Mouse (Mus musculus) liver, embryonic 18 days (tissue): ENCODE measurements around the gene Ctu2. TPM values are rescaled to one million over a fixed set of nuclear protein-coding genes. Genes with fewer than 3 reads are reported as not detected.

Source experiments
- polyA plus RNA-seq: library from polyadenylated mRNA; depleted of rRNA; stranded (reverse); fragments of >200 nt; gene quantifications from 2 replicates; pipeline ENCODE4 v1.2.3, GENCODE M21; 2012; rRNA removed

Ctu2 gene
- polyA plus RNA-seq: 10.9 and 11.2 TPM in 2 replicates

DNA sequence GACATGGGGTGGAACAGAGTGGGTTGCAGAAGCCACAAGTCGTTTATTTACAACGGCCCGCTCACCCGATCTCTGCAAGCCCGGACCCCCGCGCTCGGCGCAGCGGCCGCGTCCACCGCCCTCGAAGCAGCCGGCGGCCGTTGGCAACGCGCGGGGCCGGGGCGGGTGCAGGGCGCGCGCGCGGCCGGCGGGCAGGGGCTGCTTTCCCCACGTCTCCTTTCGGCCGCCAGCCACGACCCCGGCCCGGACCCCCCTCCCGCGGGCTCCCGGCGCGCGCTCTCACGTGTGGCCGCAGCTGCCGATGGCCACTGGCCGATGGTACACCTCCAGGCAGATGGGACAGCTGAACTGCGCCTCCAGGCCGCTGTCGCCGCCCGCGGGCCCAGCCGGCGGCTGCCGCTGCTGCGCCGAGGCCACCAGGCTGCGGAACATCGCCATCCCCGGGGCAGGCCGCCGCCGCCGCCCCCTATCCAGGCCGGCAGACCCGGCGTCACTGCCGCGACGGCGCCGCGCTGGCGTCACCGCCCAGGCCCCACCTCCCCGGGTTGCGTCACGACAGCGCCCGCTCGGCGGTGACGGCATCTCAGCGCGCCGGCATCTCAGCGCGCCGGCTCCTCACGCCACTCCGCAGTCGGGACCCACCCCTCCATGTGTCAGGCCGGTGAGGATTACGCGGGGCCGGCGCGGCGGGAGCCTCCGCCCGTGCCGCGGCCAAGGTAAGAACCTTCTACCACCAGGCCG lies at the start of gene Ctu2, which contains the start of gene Rnf166:
TSS of gene Ctu2 (plus strand) at position 564 of the 741 bp plus-strand sequence.
TSS of gene Rnf166 (minus strand) at position 485 of the 741 bp plus-strand sequence.

DNA sequence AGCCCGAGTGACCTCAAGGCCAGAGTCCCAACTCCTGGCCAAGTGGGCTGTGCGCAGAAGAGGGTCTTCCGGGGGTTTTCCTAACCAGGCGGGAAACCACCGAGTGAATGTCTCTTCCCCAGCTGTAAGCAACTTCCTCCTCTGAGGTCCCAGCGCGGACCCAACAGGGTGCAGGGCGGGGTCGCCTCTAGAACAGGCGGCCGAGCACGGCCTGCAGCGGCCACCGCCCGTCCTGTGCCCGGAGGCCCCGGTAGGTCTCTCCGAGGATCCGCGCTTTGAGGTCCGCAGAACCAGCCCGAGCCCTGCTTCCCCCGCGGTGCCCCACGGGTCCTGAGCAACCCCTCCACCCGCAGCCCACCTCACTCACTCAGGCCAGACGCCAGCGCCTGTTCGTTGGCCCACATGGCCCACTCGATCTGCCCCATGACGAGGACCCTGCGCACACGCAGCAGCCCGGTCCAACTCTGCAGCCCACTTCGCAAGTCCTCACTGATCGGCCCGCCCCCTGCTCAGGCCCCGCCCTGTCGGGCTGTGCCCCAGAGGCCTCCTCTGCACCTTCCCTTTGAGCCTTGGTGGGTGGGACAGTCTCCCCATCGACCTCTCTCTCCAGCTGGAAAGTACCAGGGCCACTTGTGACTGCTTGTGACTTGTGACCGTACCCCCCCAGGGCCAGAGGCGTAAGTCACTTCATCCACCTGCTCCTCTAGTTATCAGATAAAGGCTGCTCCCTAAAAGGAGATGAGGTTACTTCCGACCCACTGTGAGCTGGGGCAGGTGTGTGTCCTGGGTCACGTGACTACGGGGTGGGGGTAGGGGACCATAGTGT lies 43.3 kb upstream of the Ctu2 start, which contains the start of gene Cyba:
TSS of gene Cyba (minus strand) at position 488 of the 826 bp plus-strand sequence.

DNA sequence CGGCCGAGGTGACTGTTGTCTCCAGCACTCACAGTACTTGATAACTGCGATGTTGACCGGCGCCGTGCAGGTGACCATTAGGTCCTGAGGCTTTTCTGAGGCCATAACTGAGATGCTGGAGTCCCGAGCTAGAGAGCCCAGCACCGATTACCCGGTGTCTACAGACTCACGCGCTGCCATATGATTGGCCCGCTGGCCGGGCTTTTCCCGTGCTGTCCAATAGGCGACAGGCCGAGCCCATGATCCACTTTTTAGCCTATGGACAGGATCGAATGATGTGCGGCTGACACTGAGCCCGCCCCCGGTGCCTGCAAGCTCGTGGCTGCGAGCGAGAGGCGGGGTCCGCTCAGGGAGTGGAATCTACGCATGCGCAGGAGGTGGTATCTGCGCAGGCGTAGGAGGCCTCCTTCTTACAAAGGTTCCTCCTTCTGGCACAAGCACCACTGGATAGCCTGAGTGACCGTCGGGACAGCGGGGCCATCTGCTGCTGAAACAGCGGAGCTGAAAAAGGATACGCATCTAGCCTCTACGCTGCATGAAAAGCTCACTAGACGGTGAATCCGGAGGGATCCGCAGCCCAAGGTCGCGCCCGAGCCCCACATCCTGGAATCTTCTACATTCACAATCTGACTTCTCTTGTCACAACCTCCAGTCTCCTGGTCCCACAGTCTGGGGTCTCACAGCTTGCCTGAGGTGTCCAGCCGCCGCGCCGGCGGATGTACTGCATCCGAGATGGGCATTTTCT lies 32.5 kb upstream of the Ctu2 start, which contains the start of gene Mvd:
TSS of gene Mvd (minus strand) at position 161 of the 745 bp plus-strand sequence.

DNA sequence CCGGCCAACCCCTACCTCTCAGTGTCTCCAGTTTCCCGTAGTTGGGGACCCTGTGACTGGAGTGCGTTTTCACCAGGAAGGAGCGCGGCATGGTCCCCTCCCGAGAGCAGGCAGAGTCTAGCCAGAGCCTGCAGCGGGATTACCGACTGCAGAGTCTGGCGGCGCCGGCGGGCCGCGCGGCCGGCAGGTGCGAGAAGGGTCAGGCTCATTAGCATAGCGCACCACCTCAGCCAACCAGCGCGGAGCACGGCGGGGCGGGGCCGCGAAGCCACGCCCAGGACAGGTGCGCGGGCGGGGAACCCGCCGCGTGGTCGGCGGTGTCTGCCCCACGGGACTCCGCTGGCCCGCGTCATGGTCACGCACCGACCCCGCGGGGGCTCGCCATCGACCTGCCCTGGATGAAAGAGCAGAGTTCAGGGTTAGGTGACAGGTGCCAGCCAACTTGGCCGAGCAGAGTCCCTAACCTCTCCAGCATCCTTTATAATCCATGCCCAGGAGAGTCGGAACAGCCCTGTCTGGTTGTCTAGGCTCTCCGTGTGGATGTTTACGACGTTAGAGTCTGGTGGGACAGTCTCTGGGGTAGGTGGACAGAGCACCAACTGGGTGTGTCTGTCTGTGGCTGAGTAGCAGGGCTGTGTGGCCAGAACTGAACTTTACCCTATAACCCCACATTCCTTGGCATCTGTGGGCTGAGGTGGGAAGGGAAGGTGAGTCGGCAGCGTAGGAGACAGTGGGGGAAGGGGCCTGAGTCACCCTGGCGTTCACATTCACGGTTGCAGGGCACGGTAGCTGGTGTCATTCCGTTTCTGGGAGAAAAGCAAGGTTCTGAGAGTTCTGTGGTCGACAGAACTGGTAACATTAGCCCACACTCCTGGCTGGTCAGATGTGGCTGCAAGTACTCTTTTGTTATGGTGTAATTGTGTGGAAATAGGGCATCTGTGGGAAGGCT lies 15.1 kb upstream of the Ctu2 start, which contains the start of gene Snai3:
TSS of gene Snai3 (minus strand) at position 210 of the 949 bp plus-strand sequence.

Other genes with a start within 250 kb of the Ctu2 start
- gene Zfpm1, start 194.0 kb upstream of the Ctu2 start, polyA plus RNA-seq: 34.5 and 41.9 TPM in 2 replicates
- gene Trhr2, start 115.4 kb upstream of the Ctu2 start, polyA plus RNA-seq: not detected in 2 replicates
- gene Zc3h18, start 99.5 kb upstream of the Ctu2 start, polyA plus RNA-seq: 13.4 and 17.0 TPM in 2 replicates
- gene Il17c, start 54.1 kb upstream of the Ctu2 start, polyA plus RNA-seq: 0.05 TPM in 1 of 2 replicates, not detected in the other
- gene Cyba, start 43.2 kb upstream of the Ctu2 start, polyA plus RNA-seq: 107 and 119 TPM in 2 replicates
- 29.7 and 41.7 TPM in 2 replicates for gene Mvd, start 32.7 kb upstream of the Ctu2 start, polyA plus RNA-seq
- 0.84 and 0.85 TPM in 2 replicates for gene Snai3, start 15.4 kb upstream of the Ctu2 start, polyA plus RNA-seq
- gene Rnf166, start 79 bp upstream of the Ctu2 start, polyA plus RNA-seq: 20.0 and 21.6 TPM in 2 replicates
- 25.4 and 31.4 TPM in 2 replicates for gene Piezo1, start 75.2 kb downstream of the Ctu2 start, polyA plus RNA-seq
- gene Cdt1, start 91.9 kb downstream of the Ctu2 start, polyA plus RNA-seq: 26.5 and 28.6 TPM in 2 replicates
- gene Aprt, start 100.8 kb downstream of the Ctu2 start, polyA plus RNA-seq: 113 and 120 TPM in 2 replicates
- gene Galns, start 135.3 kb downstream of the Ctu2 start, polyA plus RNA-seq: 8.1 and 9.4 TPM in 2 replicates
- gene Trappc2l, start 135.5 kb downstream of the Ctu2 start, polyA plus RNA-seq: 34.3 and 38.9 TPM in 2 replicates
- not detected in 2 replicates for gene Pabpn1l, start 146.6 kb downstream of the Ctu2 start, polyA plus RNA-seq
- gene Cbfa2t3, start 223.0 kb downstream of the Ctu2 start, polyA plus RNA-seq: 0.65 and 0.79 TPM in 2 replicates